Mouse (Mus musculus) heart, embryonic 16.5 days (tissue): ENCODE measurements around the gene Gm9817. TPM values are rescaled to one million over a fixed set of nuclear protein-coding genes. Genes with fewer than 3 reads are reported as not detected.
"Not testable (repeated sequence)": the region's sequence is repeated elsewhere in the genome, so short reads cannot be mapped to it uniquely, and the experiment has no call there.

Experiments used
- ATAC-seq: fragments of 200-750 bp; cut with Nextera tagmentation; replicated peaks from 2 replicates; pipeline ENCODE4 v1.8.0; 2017; ENCODE audit warnings: moderate number of reproducible peaks; ENCODE audit not compliant: insufficient read depth, low FRiP score; ENCODE audit errors: extremely low read depth
- H3K27ac ChIP-seq: fragments of 300-500 bp; sonication (generic); 2 replicates; pipeline ENCODE4 v1.5.1; 2014; ENCODE audit warnings: mild to moderate bottlenecking, low read length, control low read depth, moderate library complexity
- H3K27me3 ChIP-seq: fragments of 300-500 bp; sonication (generic); 2 replicates; pipeline ENCODE4 v1.6.1; 2014; ENCODE audit warnings: low read length, mixed read lengths; ENCODE audit not compliant: control insufficient read depth, insufficient read depth
- H3K36me3 ChIP-seq: fragments of 300-500 bp; sonication (generic); 2 replicates; pipeline ENCODE4 v1.6.1; 2014; ENCODE audit not compliant: control insufficient read depth, insufficient read depth
- H3K4me1 ChIP-seq: fragments of 300-500 bp; sonication (generic); 2 replicates; pipeline ENCODE4 v1.6.1; 2014; ENCODE audit warnings: low read length, mixed read lengths; ENCODE audit not compliant: control insufficient read depth, insufficient read depth
- H3K4me2 ChIP-seq: fragments of 300-500 bp; sonication (generic); 2 replicates; pipeline ENCODE4 v1.6.1; 2014; ENCODE audit warnings: low read depth, mild to moderate bottlenecking, control low read depth, low read length
- H3K4me3 ChIP-seq: fragments of 300-500 bp; sonication (generic); 2 replicates; pipeline ENCODE4 v1.5.1; 2014; ENCODE audit warnings: mild to moderate bottlenecking, control low read depth, low read length
- H3K9ac ChIP-seq: fragments of 300-500 bp; sonication (generic); 2 replicates; pipeline ENCODE4 v1.6.1; 2014; ENCODE audit warnings: low read length, control low read depth
- H3K9me3 ChIP-seq: fragments of 300-500 bp; sonication (generic); replicated peaks from 2 replicates; pipeline ENCODE4 v1.6.1; 2016; ENCODE audit warnings: low read length; ENCODE audit not compliant: control insufficient read depth
- WGBS: fragments of 180-500 bp; shearing (Covaris S2); extraction: QIAGEN DNeasy Blood & Tissue Kit; methylation state at CpG from one replicate; pipeline ENCODE4 v1.1.7; 2014; 5-methylcytosine and 5-hydroxymethylcytosine counted together
- polyA plus RNA-seq: library from polyadenylated mRNA; unstranded; fragments of >200 nt; fragmentation: Nextera tagmentation; extraction: Ambion mirVana; gene quantifications from 2 replicates; pipeline ENCODE4 v1.2.1, GENCODE M21; 2015

The Gm9817 gene
- 0.08 and 0.09 TPM in 2 replicates for polyA plus RNA-seq

- Histone ChIP-seq H3K4me3 (peak within 1 kb of the TSS; percentile 19; the same call in 1 of the 2 replicates), H3K4me2 (peak within 1 kb of the TSS; percentile 34), H3K9me3 (peaks cover 12% of the 10 kb centered on the region)
- not testable (repeated sequence) for ATAC-seq, H3K4me1 ChIP-seq, H3K36me3 ChIP-seq, H3K27ac ChIP-seq, H3K9ac ChIP-seq, H3K27me3 ChIP-seq
- WGBS: 53% methylated on average over 16 of the region's 16 CpGs
These were observed at the start of gene Gm9817 for GRCm38 (mm10) chr13:45078392-45078791. TSS of gene Gm9817 (plus strand) at chr13:45078692.

GRCm38 (mm10) chr13:45029791-45030190, 48.7 kb upstream of the Gm9817 start:
- Histone ChIP-seq H3K27ac (no peak overlapping the region), H3K9ac (no peak overlapping the region), H3K27me3 (no peaks in the 10 kb centered on the region), H3K9me3 (no peaks in the 10 kb centered on the region), H3K4me3 (no peak overlapping the region), H3K4me1 (peaks cover 10% of the 10 kb centered on the region), H3K4me2 (no peak overlapping the region), H3K36me3 (no peaks in the 10 kb centered on the region)
- ATAC-seq: no peak
- 59% methylated on average over 1 of the region's 1 CpGs for WGBS

- Histone ChIP-seq H3K9ac (peak overlapping the region; percentile 30; the same call in 1 of the 2 replicates), H3K27ac (no peak overlapping the region)
- ATAC-seq: peak; percentile 72; the same call in 1 of the 2 replicates
These were observed 47.7 kb upstream of the Gm9817 start for GRCm38 (mm10) chr13:45030830-45031229.

GRCm38 (mm10) chr13:45031314-45031713, 47.2 kb upstream of the Gm9817 start:
- peak overlapping the region; percentile 46; the same call in 1 of the 2 replicates for H3K27ac ChIP-seq
- peaks cover 10% of the 10 kb centered on the region for H3K4me1 ChIP-seq
- WGBS: 22% methylated on average over 10 of the region's 10 CpGs
- H3K36me3 ChIP-seq: no peaks in the 10 kb centered on the region
- H3K9me3 ChIP-seq: no peaks in the 10 kb centered on the region
- H3K9ac ChIP-seq: peak overlapping the region; percentile 30; the same call in 1 of the 2 replicates
- H3K4me2 ChIP-seq: peak overlapping the region; percentile 49
- ATAC-seq: no peak; the same call in 1 of the 2 replicates
- H3K4me3 ChIP-seq: no peak overlapping the region
- no peaks in the 10 kb centered on the region for H3K27me3 ChIP-seq

More at GRCm38 (mm10) chr13:45030830-45031229, 47.7 kb upstream of the Gm9817 start:
- H3K4me2 ChIP-seq: peak overlapping the region; percentile 49
- WGBS: 8% methylated on average over 12 of the region's 12 CpGs
- no peak overlapping the region for H3K4me3 ChIP-seq
- H3K9me3 ChIP-seq: no peaks in the 10 kb centered on the region
- no peaks in the 10 kb centered on the region for H3K36me3 ChIP-seq
- H3K4me1 ChIP-seq: peaks cover 10% of the 10 kb centered on the region
- no peaks in the 10 kb centered on the region for H3K27me3 ChIP-seq

GRCm38 (mm10) chr13:45031748-45032147, 46.7 kb upstream of the Gm9817 start:
- no peak overlapping the region for H3K4me3 ChIP-seq
- no peak overlapping the region for H3K27ac ChIP-seq
- WGBS: 26% methylated on average over 7 of the region's 7 CpGs
- 0 out of 2 replicates have a peak, but pooled peaks have one; percentile 58 for ATAC-seq
- no peaks in the 10 kb centered on the region for H3K36me3 ChIP-seq
- peaks cover 10% of the 10 kb centered on the region for H3K4me1 ChIP-seq
- no peak overlapping the region for H3K9ac ChIP-seq
- H3K27me3 ChIP-seq: no peaks in the 10 kb centered on the region
- H3K4me2 ChIP-seq: no peak overlapping the region
- no peaks in the 10 kb centered on the region for H3K9me3 ChIP-seq

- no peaks in the 10 kb centered on the region for H3K9me3 ChIP-seq
- H3K36me3 ChIP-seq: no peaks in the 10 kb centered on the region
- no peak overlapping the region for H3K27ac ChIP-seq
- 69% methylated on average over 4 of the region's 4 CpGs for WGBS
- H3K4me2 ChIP-seq: no peak overlapping the region
- H3K9ac ChIP-seq: no peak overlapping the region
- H3K4me1 ChIP-seq: peaks cover 10% of the 10 kb centered on the region
- no peaks in the 10 kb centered on the region for H3K27me3 ChIP-seq
- no peak for ATAC-seq
- no peak overlapping the region for H3K4me3 ChIP-seq
These were observed 46.0 kb upstream of the Gm9817 start for GRCm38 (mm10) chr13:45032484-45032883.

GRCm38 (mm10) chr13:45033360-45033759, 45.1 kb upstream of the Gm9817 start:
- H3K9me3 ChIP-seq: no peaks in the 10 kb centered on the region
- WGBS: 90% methylated on average over 10 of the region's 10 CpGs

GRCm38 (mm10) chr13:45034759-45035158, 43.7 kb upstream of the Gm9817 start:
- Histone ChIP-seq H3K4me1 (peaks cover 10% of the 10 kb centered on the region), H3K4me2 (no peak overlapping the region), H3K27ac (no peak overlapping the region), H3K9ac (no peak overlapping the region), H3K27me3 (no peaks in the 10 kb centered on the region), H3K4me3 (no peak overlapping the region), H3K9me3 (no peaks in the 10 kb centered on the region), H3K36me3 (no peaks in the 10 kb centered on the region)
- 74% methylated on average over 7 of the region's 7 CpGs for WGBS
- no peak for ATAC-seq

More at GRCm38 (mm10) chr13:45033360-45033759, 45.1 kb upstream of the Gm9817 start:
- Histone ChIP-seq H3K4me1 (peaks cover 10% of the 10 kb centered on the region), H3K27me3 (no peaks in the 10 kb centered on the region), H3K27ac (no peak overlapping the region), H3K4me3 (no peak overlapping the region), H3K4me2 (no peak overlapping the region), H3K9ac (no peak overlapping the region), H3K36me3 (no peaks in the 10 kb centered on the region)
- ATAC-seq: no peak

- Histone ChIP-seq H3K9me3 (no peaks in the 10 kb centered on the region), H3K9ac (no peak overlapping the region), H3K36me3 (no peaks in the 10 kb centered on the region), H3K4me2 (no peak overlapping the region), H3K27me3 (no peaks in the 10 kb centered on the region), H3K4me1 (peaks cover 5% of the 10 kb centered on the region), H3K4me3 (no peak overlapping the region), H3K27ac (no peak overlapping the region)
- 80% methylated on average over 4 of the region's 4 CpGs for WGBS
- ATAC-seq: no peak
These were observed 42.1 kb upstream of the Gm9817 start for GRCm38 (mm10) chr13:45036417-45036816.
